Mouse (Mus musculus): ENCODE measurements at regions not wholly inside any gene's neighbourhood (a gene's known extent, or its start where the extent isn't known, plus 50 kb on each side); places are given as distances from the start of the nearest gene placed in this dataset.

GRCm38 (mm10) chr10:29736677-29737076 is 201.0 kb upstream of the Rspo3 start:
- no peak overlapping the region for H3K9ac ChIP-seq (replicated peaks)
- no peak overlapping the region for H3K27ac ChIP-seq
- 89% methylated on average over 3 of the region's 3 CpGs for WGBS
- no peak overlapping the region for H3K4me3 ChIP-seq (replicated peaks)
- no peaks in the 10 kb centered on the region for H3K36me3 ChIP-seq
- no peaks in the 10 kb centered on the region for H3K4me1 ChIP-seq (replicated peaks)
- no peaks in the 10 kb centered on the region for H3K9me3 ChIP-seq
- ATAC-seq, result no peak
- no peaks in the 10 kb centered on the region for H3K27me3 ChIP-seq
- no peak overlapping the region for H3K4me2 ChIP-seq (replicated peaks)

DNA sequence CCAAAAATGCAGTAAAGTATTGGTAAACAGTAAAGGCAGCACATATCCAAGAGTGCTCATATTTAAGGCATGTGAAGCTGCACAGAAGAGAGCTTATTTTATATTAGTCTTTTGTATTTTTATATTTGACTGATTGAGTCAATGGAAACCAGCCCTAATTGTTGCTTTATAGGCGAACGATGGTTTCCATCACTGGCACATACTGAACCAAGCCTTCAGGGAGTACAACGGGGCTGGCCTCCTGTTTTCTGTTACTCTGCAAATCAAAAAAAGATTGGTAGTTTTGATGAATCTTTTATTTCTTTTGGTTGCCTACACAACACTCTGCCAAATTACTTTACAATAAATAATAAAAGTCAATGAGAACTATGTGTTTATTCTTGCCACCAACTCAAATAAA is 189.7 kb upstream of the Rspo3 start:
- Histone ChIP-seq H3K27me3 (no peaks in the 10 kb centered on the region), H3K9ac (replicated peaks) (no peak overlapping the region), H3K36me3 (no peaks in the 10 kb centered on the region), H3K4me3 (replicated peaks) (no peak overlapping the region), H3K4me2 (replicated peaks) (no peak overlapping the region), H3K27ac (no peak overlapping the region), H3K4me1 (replicated peaks) (no peaks in the 10 kb centered on the region), H3K9me3 (no peaks in the 10 kb centered on the region)
- 98% methylated on average over 3 of the region's 3 CpGs for WGBS
- no peak for ATAC-seq

DNA sequence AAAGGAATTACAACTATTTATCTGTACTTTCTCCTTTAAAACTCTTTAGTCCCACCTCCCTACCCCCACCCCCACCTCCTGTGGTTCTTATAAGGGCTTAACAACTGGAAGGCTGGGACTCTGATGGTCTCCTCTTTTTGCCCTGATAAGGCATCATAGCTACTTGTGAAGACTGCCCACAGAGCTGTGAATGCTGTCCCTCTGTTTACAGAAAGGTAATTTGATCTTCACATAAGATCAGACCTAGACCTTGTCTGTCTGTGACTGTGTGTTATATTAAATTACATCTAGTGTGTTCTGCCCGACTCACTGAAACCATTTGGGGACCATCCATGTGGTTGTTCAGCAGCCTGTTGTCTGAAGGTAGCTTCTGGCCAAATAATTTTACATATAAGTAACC is 175.3 kb upstream of the Rspo3 start:
- ATAC-seq, result no peak
- WGBS, result 73% methylated on average over 1 of the region's 1 CpGs
- no peaks in the 10 kb centered on the region for H3K9me3 ChIP-seq
- no peak overlapping the region for H3K9ac ChIP-seq (replicated peaks)
- H3K4me2 ChIP-seq (replicated peaks), result no peak overlapping the region
- H3K4me3 ChIP-seq (replicated peaks), result no peak overlapping the region
- H3K36me3 ChIP-seq, result no peaks in the 10 kb centered on the region
- no peak overlapping the region for H3K27ac ChIP-seq
- H3K27me3 ChIP-seq, result no peaks in the 10 kb centered on the region
- no peaks in the 10 kb centered on the region for H3K4me1 ChIP-seq (replicated peaks)

DNA sequence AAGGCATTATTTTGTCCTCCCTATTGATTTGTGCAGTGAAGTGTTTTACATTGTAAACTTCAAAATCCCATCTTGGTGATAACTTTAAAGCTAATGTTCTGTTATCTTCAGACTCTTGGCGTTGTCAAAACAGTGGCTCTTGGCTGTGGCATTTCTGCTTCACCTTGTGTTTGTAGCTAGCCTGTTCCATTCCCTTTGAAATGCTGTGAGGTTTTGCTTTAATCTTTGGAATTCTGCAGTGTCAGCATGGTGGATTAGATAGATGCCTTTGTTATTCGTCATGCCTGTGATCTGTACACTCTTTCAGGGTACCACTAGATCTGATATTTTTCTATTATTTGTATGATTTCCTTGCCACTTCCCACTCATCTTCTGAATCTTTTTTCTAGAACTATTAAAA is 173.0 kb upstream of the Rspo3 start:
- no peaks in the 10 kb centered on the region for H3K27me3 ChIP-seq
- H3K36me3 ChIP-seq, result no peaks in the 10 kb centered on the region
- H3K9me3 ChIP-seq, result no peaks in the 10 kb centered on the region
- H3K27ac ChIP-seq, result no peak overlapping the region
- H3K4me1 ChIP-seq (replicated peaks), result no peaks in the 10 kb centered on the region
- no peak overlapping the region for H3K4me3 ChIP-seq (replicated peaks)
- no peak for ATAC-seq
- H3K4me2 ChIP-seq (replicated peaks), result no peak overlapping the region
- 41% methylated on average over 2 of the region's 2 CpGs for WGBS
- H3K9ac ChIP-seq (replicated peaks), result no peak overlapping the region

DNA sequence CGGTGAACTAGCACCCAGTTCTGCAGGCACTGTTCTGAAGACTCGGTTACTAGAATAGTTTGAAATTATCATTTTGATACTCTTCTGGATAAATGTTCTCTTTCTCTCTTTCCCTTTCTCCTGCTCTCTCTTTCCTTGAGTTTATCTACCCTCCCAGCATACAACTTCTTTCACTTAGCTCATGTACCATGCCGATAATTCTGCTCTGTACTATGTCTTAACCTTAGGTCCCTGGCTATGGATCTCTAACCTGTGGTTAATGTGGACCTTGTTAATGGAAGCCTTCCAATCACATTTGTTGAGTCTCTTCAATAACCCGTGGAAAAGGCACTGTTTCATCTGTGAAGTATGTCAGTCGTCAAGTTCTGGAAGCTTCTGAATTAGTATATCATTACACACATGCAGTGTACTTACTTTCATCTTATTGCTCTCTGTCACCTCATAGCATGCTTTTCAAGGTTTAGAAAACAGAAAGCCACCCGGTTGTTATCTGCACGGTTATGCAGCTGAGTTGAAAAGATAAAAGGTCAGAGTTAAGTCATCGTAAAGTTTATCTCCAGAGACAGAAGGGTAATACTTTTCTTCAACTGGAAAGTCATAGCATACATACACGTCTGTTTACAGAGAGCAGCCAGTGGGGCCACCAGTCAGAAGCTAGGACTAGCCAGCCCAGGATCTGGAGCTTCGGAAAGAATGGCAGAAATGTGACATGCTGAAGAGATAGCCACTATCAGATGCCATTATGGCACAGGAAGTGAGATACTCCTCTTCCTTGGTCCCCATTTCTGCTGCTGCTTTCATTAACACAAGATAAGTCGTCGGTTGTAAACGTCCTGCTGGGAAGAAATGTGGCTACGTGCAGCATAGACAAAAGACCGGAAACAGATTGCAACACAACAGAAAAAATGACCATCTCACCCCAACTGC is 157.6 kb upstream of the Rspo3 start:
- Histone ChIP-seq H3K4me1 (replicated peaks) (no peaks in the 10 kb centered on the region), H3K9ac (replicated peaks) (no peak overlapping the region), H3K27ac (no peak overlapping the region), H3K36me3 (no peaks in the 10 kb centered on the region), H3K4me3 (replicated peaks) (no peak overlapping the region), H3K4me2 (replicated peaks) (no peak overlapping the region), H3K9me3 (no peaks in the 10 kb centered on the region), H3K27me3 (no peaks in the 10 kb centered on the region)
- ATAC-seq, result no peak
- 88% methylated on average over 15 of the region's 15 CpGs for WGBS

- Histone ChIP-seq H3K4me1 (replicated peaks) (no peaks in the 10 kb centered on the region), H3K27ac (no peak overlapping the region), H3K4me3 (replicated peaks) (no peak overlapping the region), H3K27me3 (no peaks in the 10 kb centered on the region), H3K9me3 (no peaks in the 10 kb centered on the region), H3K36me3 (no peaks in the 10 kb centered on the region), H3K9ac (replicated peaks) (no peak overlapping the region), H3K4me2 (replicated peaks) (no peak overlapping the region)
- no peak for ATAC-seq
- WGBS, result 91% methylated on average over 3 of the region's 3 CpGs
Measured at GRCm38 (mm10) chr10:29689529-29689928, 153.9 kb upstream of the Rspo3 start.

GRCm38 (mm10) chr10:29686982-29687381 is 151.3 kb upstream of the Rspo3 start:
- no peak for ATAC-seq
- H3K27ac ChIP-seq, result no peak overlapping the region

DNA sequence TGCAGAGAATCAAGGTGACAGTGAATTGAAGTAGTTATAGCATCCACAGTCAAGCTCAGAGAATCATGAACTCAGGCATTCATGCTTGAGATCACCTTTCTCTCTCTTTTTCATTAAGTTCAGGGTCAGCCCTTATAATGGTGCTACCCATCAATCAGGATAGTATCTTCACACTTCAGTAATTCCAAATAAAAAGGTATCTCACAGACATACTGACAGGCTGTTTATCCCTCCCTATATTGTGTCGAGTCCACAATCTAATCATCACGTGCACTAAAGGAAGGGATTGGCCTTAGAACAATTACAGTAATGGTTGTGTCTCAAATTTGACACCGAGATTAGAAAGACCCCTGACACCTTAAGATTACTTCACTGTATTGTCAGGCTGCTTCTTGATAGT is 138.7 kb upstream of the Rspo3 start:
- Histone ChIP-seq H3K9ac (replicated peaks) (no peak overlapping the region), H3K4me3 (replicated peaks) (no peak overlapping the region), H3K27me3 (no peaks in the 10 kb centered on the region), H3K36me3 (no peaks in the 10 kb centered on the region), H3K27ac (no peak overlapping the region), H3K9me3 (no peaks in the 10 kb centered on the region), H3K4me2 (replicated peaks) (no peak overlapping the region), H3K4me1 (replicated peaks) (no peaks in the 10 kb centered on the region)
- ATAC-seq, result no peak; the same call in 1 of the 2 replicates
- 32% methylated on average over 3 of the region's 3 CpGs for WGBS

More at GRCm38 (mm10) chr10:29686982-29687381, 151.3 kb upstream of the Rspo3 start:
- Histone ChIP-seq H3K27me3 (no peaks in the 10 kb centered on the region), H3K9me3 (no peaks in the 10 kb centered on the region), H3K36me3 (no peaks in the 10 kb centered on the region), H3K4me3 (replicated peaks) (no peak overlapping the region), H3K4me1 (replicated peaks) (no peaks in the 10 kb centered on the region), H3K4me2 (replicated peaks) (no peak overlapping the region), H3K9ac (replicated peaks) (no peak overlapping the region)
- 56% methylated on average over 5 of the region's 5 CpGs for WGBS

- ATAC-seq, result no peak
Measured at GRCm38 (mm10) chr10:29661752-29662151, 126.1 kb upstream of the Rspo3 start.

DNA sequence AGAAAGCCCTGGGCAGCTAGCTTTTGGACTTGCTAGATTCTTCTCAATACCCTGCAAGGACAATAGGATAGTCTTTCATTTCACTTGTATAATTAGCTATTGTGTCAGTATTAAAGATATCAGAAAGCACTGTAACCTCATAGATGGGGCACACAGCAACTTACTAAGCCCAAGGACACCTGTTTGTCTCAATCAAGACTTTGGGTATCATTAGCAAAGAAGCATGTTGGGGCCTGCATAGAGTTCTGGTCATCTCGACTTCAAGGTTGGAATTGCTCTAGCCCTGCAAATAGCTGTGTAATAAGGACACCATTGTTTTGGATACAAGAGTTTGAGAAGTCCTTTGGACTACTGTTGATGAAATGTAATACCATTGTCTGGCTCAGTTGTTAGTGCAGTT is 104.6 kb upstream of the Rspo3 start:
- Histone ChIP-seq H3K36me3 (no peaks in the 10 kb centered on the region), H3K27ac (no peak overlapping the region), H3K4me2 (replicated peaks) (no peak overlapping the region), H3K27me3 (no peaks in the 10 kb centered on the region), H3K9me3 (no peaks in the 10 kb centered on the region), H3K9ac (replicated peaks) (no peak overlapping the region), H3K4me1 (replicated peaks) (no peaks in the 10 kb centered on the region), H3K4me3 (replicated peaks) (no peak overlapping the region)
- 66% methylated on average over 1 of the region's 1 CpGs for WGBS
- no peak for ATAC-seq

More at GRCm38 (mm10) chr10:29661752-29662151, 126.1 kb upstream of the Rspo3 start:
- no peak overlapping the region for H3K4me2 ChIP-seq (replicated peaks)
- no peak overlapping the region for H3K9ac ChIP-seq (replicated peaks)
- no peak overlapping the region for H3K4me3 ChIP-seq (replicated peaks)
- no peak overlapping the region for H3K27ac ChIP-seq
- no peaks in the 10 kb centered on the region for H3K4me1 ChIP-seq (replicated peaks)
- 68% methylated on average over 1 of the region's 1 CpGs for WGBS
- H3K36me3 ChIP-seq, result no peaks in the 10 kb centered on the region
- H3K9me3 ChIP-seq, result no peaks in the 10 kb centered on the region
- H3K27me3 ChIP-seq, result no peaks in the 10 kb centered on the region

GRCm38 (mm10) chr10:29635828-29636227 is 100.2 kb upstream of the Rspo3 start:
- no peaks in the 10 kb centered on the region for H3K4me1 ChIP-seq (replicated peaks)
- H3K9me3 ChIP-seq, result no peaks in the 10 kb centered on the region
- WGBS, result 65% methylated on average over 5 of the region's 5 CpGs
- H3K9ac ChIP-seq (replicated peaks), result no peak overlapping the region
- no peaks in the 10 kb centered on the region for H3K27me3 ChIP-seq
- ATAC-seq, result no peak
- H3K27ac ChIP-seq, result no peak overlapping the region
- no peak overlapping the region for H3K4me3 ChIP-seq (replicated peaks)
- H3K4me2 ChIP-seq (replicated peaks), result no peak overlapping the region
- H3K36me3 ChIP-seq, result no peaks in the 10 kb centered on the region

- Histone ChIP-seq H3K4me1 (replicated peaks) (no peaks in the 10 kb centered on the region), H3K4me3 (replicated peaks) (no peak overlapping the region), H3K36me3 (no peaks in the 10 kb centered on the region), H3K27ac (no peak overlapping the region), H3K27me3 (no peaks in the 10 kb centered on the region), H3K4me2 (replicated peaks) (no peak overlapping the region), H3K9me3 (no peaks in the 10 kb centered on the region), H3K9ac (replicated peaks) (no peak overlapping the region)
- 52% methylated on average over 4 of the region's 4 CpGs for WGBS
- ATAC-seq, result no peak
Measured at GRCm38 (mm10) chr10:29595455-29595854, 59.8 kb upstream of the Rspo3 start.

DNA sequence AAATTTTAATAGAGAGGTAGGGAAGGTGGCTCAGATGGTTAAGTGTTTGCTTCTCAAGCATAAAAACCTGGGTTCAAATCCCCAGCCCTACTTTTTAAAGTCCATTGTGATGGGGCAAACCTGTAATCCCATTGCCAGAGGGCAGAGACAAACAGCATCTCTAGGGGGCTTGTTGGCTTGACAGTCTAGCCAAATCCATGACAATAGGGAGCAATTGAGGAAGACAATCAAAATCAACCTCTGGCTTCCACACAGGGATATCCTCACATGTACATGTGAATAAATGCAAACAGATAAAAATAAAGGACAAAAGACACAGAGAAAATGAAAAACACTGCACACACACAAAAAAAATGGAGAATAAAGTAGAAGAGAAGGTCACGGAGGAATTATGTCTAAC is 59.3 kb upstream of the Rspo3 start:
- Histone ChIP-seq H3K4me2 (replicated peaks) (no peak overlapping the region), H3K27me3 (no peaks in the 10 kb centered on the region), H3K27ac (no peak overlapping the region), H3K36me3 (no peaks in the 10 kb centered on the region), H3K4me3 (replicated peaks) (no peak overlapping the region), H3K9me3 (no peaks in the 10 kb centered on the region), H3K4me1 (replicated peaks) (no peaks in the 10 kb centered on the region), H3K9ac (replicated peaks) (no peak overlapping the region)
- no peak for ATAC-seq
- 52% methylated on average over 1 of the region's 1 CpGs for WGBS
